Mouse (Mus musculus) layer of hippocampus, postnatal 14 days (tissue): ENCODE results near the gene Sfxn3. TPM values are rescaled to one million over a fixed set of nuclear protein-coding genes. Genes with fewer than 3 reads are reported as not detected.

ENCODE experiments used
- DNase-seq, 2 experiments: peaks; one replicate each; pipeline ENCODE4 v3.0.0; 2021 to 2022; ENCODE audit warnings: low spot score in 2 of 2, mixed read lengths in 1 of 2
- long read RNA-seq, 2 experiments: library from polyadenylated mRNA; stranded (forward); transcript quantifications; one replicate each; pipeline ENCODE4 v2.0.0; 2021
- total RNA-seq, 2 experiments: library from RNA; stranded (reverse); gene quantifications; 2 replicates each; pipeline ENCODE4 v1.2.3; 2021

Gene Sfxn3
- 100 to 1,000 TPM; 113 to 117 TPM for total RNA-seq
- long read RNA-seq, experiment 1, transcript Sfxn3-201 (11 exons, 2,867 nt), result major isoform, 73 of 115 reads
- long read RNA-seq, experiment 1, partial matches to known transcripts, result 16 of 115 reads
- long read RNA-seq, experiment 1, other reads (novel, unspliced or antisense), result 26 of 115 reads
- long read RNA-seq, experiment 2, transcript Sfxn3-201 (11 exons, 2,867 nt), result major isoform, 86 of 142 reads
- long read RNA-seq, experiment 2, partial matches to known transcripts, result 37 of 142 reads
- long read RNA-seq, experiment 2, other reads (novel, unspliced or antisense), result 19 of 142 reads

DNA sequence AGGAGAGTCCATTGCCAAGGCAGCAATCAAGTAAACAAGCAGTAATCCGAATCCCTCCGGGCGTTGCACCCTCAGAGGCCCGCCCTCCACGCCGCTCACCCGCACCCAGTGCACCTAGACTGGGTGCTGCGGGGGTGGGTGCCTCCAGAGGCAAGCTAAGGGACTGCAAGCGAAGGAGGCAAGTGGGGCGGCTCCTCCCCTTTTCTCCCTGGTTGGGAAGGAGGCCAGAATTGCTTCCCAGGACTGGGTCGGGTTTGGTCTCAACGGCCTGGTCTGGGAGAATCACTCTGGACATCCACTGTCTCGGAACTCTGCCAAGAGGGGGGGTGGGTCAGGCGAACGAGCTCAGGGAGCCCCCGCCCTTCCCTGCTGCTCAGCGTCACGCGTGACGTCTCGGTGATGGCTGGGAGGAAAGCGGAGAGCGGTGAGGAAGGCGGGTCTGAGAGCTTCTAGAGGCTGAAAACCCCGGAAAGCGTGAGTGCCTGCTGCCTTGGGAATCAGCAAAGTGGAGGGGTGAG is at the start of gene Sfxn3:
Gene Sfxn3 (plus strand): TSS at position 87 of the 518 bp plus-strand sequence.
- peak; percentile 95 for DNase-seq

- no peak for DNase-seq
These were observed 49.5 kb upstream of the Sfxn3 start for GRCm38 (mm10) chr19:44997786-44998185.

DNA sequence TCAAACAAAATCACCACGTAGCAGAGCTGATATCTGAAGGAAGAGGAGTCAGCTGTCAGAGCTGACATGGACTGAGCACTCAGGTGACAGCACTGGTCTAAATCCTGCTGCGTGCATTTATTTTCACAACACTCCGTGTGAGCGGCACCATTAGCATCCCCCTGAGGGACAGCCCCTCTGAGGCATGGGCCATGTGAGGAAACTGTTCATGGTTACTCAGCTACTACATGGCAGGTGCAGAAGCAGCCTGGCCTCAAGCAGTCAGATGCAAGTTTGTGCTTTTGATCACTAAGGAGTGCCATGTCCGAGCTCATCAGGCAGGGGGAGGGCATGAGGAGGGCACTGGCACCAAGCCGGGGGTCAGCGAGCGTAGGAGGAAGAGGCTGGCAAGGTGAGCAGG is 47.7 kb upstream of the Sfxn3 start:
- no peak for DNase-seq

- DNase-seq, result no peak
These were observed 45.0 kb upstream of the Sfxn3 start for GRCm38 (mm10) chr19:45002301-45002700.

GRCm38 (mm10) chr19:45003740-45004516 is 43.4 kb upstream of the Sfxn3 start:
- DNase-seq, result no peak

GRCm38 (mm10) chr19:45005444-45005843 is 41.9 kb upstream of the Sfxn3 start, which contains the start of gene Twnk:
TSS of gene Twnk (plus strand) at chr19:45005663.
- DNase-seq, result no peak

DNA sequence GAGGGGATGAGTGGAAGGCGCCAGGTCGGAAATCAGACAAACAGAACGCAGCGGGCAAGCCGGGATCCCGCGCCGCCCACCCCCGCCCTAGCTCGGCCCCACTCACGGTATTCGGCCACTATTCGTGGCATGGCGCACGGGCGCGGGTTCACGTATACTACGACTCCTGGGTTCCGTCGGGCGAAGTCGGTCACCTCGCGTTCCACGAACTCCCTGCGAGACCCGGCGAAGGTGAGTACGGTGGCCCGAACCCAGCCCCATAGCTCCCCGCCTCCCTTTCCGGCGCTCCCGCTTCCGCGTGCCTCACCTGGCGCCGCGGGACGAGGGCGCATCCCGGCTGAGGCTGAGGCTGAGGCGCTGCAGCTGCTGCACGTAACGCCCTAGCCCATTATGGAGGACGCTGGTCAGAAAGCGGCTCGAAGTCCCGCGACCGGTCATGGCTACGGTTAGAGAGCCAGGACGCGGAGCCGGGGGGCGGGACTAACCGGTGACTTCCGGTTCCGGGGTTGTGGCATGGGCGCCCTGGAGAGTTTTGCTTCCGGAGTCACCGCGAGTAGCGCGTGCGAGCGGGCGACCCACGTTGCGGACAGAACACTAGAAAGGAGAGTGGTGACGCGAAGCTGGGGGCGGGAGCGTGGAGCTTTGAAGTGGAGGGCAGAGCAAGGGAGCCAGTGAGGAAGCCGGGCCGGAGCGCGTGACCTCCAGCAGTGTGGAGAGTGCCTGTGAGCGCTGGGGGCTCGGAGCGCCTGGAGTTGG is 41.2 kb upstream of the Sfxn3 start, which contains the start of gene Mrpl43:
Gene Mrpl43 (minus strand): TSS at position 486 of the 756 bp plus-strand sequence.
- DNase-seq, result peak; percentile 94 to 96

- DNase-seq, result no peak
These were observed 40.3 kb upstream of the Sfxn3 start for GRCm38 (mm10) chr19:45007021-45007420.

DNA sequence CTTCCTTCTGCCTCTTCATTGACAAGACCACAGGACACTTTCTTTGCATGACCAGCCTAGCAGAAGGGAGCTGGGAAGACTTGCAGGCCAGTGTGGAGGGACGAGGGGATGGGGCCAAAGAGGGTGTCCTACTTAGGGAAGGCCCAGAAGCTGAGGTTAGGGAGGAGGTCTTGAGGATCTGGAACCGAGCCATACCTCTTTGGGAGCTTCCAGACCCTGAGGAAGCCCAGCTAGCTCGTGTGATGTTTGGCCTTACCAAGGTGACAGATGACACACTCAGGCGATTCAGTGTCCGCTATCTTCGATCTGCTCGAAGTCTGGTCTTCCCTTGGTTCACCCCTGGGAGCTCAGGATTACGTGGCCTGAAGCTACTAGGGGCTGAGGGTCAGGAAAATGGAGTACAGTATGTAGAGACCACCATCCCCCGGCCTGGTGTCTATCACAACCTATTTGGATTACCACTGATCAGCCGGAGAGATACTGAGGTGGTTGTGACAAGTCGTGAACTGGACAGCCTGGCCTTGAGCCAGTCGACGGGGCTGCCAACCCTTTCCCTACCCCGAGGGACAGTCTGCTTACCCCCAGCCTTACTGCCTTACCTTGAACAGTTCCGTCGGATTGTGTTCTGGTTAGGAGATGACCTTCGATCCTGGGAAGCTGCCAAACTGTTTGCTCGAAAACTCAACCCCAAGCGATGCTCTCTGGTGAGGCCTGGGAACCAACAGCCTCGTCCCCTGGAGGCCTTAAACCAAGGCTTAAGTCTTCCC is 39.7 kb upstream of the Sfxn3 start:
- DNase-seq, result no peak

DNA sequence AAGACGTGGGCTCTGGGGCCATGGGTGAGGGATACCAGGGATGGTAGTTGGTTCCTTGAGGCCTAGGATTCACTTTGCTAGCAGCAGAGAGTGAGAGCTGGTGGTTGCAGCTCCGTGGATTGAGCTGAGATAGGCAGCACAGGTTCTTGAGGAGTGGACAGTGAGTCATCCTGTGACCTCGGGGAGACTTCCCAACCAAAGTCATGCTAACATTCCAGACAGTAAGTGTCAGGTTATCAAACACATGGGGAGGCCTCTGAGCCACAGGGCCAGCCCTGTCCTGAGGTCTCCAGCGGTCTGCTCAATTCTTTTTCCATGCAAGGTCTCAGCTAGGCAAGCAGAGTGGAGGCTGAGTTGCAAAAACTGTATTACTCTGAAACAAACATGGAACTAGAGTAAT is 36.7 kb upstream of the Sfxn3 start:
- DNase-seq, result no peak

DNA sequence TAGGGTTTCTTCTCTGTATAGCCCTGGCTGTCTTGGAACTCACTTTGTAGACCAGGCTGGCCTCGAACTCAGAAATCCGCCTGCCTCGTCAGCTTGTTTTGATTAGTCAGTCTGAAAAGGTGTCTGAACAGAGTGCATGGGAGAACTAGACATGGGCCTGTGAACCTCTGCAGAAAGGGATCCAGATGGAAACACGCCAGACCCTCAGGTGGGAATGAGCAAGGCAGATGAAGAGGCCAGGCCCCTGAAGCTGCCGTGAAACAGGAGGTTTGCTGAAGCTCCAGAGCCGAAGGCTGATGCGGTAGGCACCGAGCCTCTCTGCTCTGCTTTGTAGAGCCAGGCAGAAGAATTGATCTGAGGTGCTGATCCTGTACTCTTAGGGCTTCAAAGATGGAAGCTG is 35.1 kb upstream of the Sfxn3 start:
- no peak for DNase-seq

DNA sequence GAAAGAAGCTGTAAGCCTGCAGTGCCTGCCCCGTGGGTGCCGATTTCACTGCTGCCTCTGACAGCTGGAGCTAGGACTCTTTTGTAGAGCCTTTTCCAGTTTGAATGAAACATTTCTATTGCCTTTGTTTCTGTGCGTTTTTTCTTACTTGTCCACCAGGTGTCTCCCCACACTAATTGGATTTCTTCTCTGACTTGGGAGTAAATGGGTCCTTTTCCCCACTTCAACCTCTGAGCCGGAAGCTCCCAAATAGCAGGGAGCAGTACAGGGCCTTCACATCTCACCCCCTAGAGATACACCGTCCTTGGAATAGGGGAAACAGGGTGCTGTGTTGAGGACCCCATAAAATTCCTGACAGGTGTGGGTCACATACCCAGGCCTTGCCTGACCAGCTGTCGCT is 34.7 kb upstream of the Sfxn3 start:
- no peak for DNase-seq

DNA sequence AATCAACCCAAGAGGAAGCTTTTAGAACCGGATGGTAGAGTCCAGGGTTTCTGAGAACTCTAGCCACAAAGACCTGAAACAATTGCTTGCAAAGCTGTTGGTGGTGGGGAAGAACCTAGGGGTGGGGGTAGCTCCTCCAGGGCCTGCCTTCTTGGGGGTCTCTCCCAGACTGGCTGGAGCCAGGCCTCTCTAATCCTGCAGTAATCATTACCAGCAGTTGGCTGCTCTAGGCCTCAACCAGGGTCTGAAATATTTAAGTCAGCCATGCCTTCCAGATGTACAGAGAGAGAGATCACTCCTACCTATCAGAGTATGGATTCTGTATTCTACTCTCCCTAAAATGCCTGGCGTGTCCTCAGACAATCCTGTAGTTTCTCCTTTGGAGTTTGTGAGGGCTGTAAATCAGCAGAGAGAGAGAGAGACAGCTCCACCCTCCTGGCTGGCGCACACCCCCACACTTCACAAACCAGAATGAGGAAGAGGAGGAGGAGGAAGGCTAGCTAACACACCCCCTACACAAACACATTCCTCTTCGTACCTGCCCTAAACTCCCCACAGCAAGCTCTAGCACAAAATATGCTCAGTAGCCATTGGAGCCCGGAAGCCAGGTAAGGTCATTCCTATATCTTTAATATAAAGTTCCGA is 33.6 kb upstream of the Sfxn3 start:
- no peak for DNase-seq

DNA sequence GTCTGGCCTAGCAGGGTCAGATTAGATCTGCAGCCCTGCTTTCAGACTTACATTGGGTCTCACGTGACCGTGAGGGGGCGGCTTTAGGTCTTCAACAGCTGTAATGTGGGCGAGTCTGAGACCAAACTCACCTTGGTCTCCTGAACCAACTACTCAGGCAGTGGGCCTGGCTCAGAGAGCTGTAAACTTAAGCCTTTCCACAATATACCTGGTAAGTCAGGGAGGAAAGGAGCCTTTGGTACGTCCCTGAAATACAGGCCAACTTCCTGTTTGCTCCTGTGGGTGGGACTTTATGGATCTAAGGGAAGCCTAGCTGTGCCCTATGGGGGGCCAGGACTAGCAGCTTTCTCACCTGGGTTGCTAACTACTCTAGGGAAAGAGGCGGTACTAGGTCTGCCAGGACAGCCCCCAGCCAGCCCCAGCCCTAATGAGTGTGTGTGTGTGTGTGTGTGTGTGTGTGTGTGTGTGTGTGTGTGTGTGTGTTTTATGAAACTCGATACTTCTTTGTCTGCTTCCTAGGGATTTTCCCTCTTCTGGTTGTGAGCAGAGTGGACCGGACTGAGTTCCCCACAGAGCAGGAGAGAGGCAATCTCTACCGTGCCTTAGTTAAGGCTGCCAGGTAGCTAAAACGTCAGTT is 32.9 kb upstream of the Sfxn3 start, which contains the start of gene Lzts2:
Gene Lzts2 (plus strand): TSS at position 80 of the 637 bp plus-strand sequence.
- no peak for DNase-seq

DNA sequence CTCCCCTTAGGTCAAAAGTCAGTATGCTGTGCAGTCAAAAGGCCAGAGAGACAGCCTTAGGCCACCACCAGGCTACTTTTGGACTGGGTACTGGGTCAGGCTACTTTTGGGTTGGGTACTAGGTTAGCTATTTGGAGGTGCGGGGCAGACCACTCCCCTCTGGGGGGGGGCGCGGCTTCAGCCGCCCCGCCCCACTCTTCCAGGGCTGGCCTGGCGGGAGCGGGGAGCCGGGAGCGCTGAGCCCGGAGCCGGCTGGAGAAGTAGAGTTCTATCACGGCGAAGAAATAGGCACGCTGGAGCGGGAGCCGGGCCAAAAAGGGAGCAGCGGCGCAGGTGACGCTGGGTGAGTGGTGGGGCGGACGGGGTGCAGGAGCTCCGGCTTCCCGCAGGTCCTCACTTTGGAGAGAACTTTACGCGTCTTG is 32.3 kb upstream of the Sfxn3 start:
- no peak for DNase-seq

DNA sequence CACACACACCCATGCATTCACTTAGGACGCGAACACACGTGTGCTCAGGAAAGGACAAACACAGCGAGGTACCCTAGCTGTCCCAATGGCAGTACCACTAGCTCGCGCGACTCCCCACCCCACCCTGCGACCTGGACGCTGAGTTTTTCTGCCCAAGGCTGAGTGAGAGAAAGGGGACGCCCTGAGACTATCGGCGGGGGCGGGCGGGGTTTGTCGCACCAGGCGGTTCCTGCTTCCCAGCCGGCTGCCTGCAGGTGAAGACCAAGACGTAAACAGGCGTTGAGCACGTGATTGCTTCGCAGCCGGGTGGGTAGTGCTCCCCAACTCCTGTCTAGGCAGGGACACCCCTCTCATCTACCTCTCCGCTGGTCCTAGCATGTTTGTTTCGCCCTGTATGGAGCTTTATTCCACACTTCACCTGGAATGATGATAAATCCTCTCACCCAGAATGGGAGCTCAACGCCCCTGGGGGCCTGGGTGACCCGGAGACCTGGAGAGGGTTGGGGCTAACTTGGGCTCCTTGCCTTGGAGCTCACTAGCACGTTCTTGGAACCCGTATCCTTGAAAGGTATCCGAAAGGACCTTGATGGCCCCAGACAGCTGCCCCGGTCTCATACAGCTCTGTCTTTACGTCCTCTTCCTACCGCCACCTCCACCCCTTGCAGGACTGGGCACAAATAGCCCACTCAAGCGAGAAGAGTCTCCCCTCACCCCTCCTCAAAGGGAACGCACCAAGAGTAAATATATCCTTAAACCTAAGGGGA is 31.6 kb upstream of the Sfxn3 start:
- no peak for DNase-seq

- peak; percentile 55 to 60 for DNase-seq
These were observed 30.7 kb upstream of the Sfxn3 start for GRCm38 (mm10) chr19:45016341-45017215.
